25 mouse cellular contexts compared by ENCODE assay signal in the genomic region with DNA sequence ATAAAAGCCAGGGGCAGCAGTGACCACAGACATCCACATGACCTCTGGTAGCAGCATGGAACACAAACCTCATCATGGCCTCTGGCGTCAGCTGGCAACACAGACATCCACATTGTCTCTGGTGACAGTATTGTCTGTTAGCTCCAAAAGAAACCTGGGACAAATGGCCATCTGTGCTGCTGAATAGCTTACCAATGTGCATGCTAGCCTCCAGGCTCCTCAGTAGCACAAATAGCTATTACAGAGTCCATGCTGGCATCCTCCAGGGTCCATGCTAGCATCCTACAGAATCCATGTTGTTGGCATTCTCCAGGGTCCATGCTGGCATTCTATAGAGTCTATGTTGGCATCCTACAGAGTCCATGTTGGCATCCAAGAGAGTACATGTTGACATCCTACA.
DNase-seq lines count a peak whose midpoint lies in the region; ATAC-seq lines count a peak whose summit lies in the region.
"Had no signal": no experiment of that assay in that cellular context is flagged by ENCODE, and none has a peak within 500 bp of the region (broad histone marks: within the 10 kb centered on the region; RNA-seq: fewer than 3 reads in every experiment).

No protein-coding gene starts in this region.

- no peak overlapping the region for H3K4me2 ChIP-seq in intestine, embryonic 16.5 days (ENCODE audit: low read depth, low read length)
- H3K4me2 ChIP-seq: embryonic facial prominence, embryonic 13.5 days; forebrain, embryonic 12.5 days; forebrain, embryonic 15.5 days; heart, embryonic 11.5 days; hindbrain, embryonic 13.5 days; intestine, embryonic 15.5 days had no signal

- 79% methylated on average over 1 of the region's 1 CpGs for WGBS in intestine, embryonic 16.5 days

- DNase-seq in cerebellum, postnatal 36 days, result no peak
- DNase-seq in heart, adult 11 months, result peak; percentile 65
- no peak for DNase-seq in heart, postnatal 25 days (ENCODE audit: low spot score)
- DNase-seq in cerebellum, adult 8-10 months, result peak; percentile 19
- peak; percentile 6 to 21 for DNase-seq in cerebellum, postnatal 14 days
- no peak for DNase-seq in spleen, postnatal 10 days (ENCODE audit: low spot score in 2 of 2)
- DNase-seq: adrenal gland, adult 8-10 months; adrenal gland, postnatal 25 days; embryo, embryonic 11 days; gastrocnemius, postnatal 25 days; heart, postnatal 36 days; kidney, adult 18-20 months had no signal

- no peaks in the 10 kb centered on the region for H3K36me3 ChIP-seq in intestine, embryonic 16.5 days (ENCODE audit: control insufficient read depth, insufficient read depth, low read length)
- H3K36me3 ChIP-seq: embryonic facial prominence, embryonic 10.5 days; embryonic facial prominence, embryonic 13.5 days; forebrain, embryonic 12.5 days; forebrain, embryonic 15.5 days; hindbrain, embryonic 10.5 days; hindbrain, embryonic 13.5 days; intestine, embryonic 15.5 days had no signal

- H3K9ac ChIP-seq in intestine, embryonic 16.5 days (ENCODE audit: low read depth, low read length), result no peak overlapping the region
- H3K9ac ChIP-seq: embryonic facial prominence, embryonic 13.5 days; forebrain, embryonic 12.5 days; forebrain, embryonic 15.5 days; hindbrain, embryonic 13.5 days; intestine, embryonic 15.5 days had no signal

- H3K4me1 ChIP-seq in intestine, embryonic 16.5 days (ENCODE audit: control insufficient read depth, insufficient read depth, low read length), result no peaks in the 10 kb centered on the region
- H3K4me1 ChIP-seq: embryonic facial prominence, embryonic 10.5 days; embryonic facial prominence, embryonic 13.5 days; forebrain, embryonic 15.5 days; hindbrain, embryonic 10.5 days; hindbrain, embryonic 13.5 days; intestine, embryonic 15.5 days had no signal

- H3K27ac ChIP-seq in intestine, embryonic 16.5 days (ENCODE audit: low read length), result no peak overlapping the region
- H3K27ac ChIP-seq: embryonic facial prominence, embryonic 10.5 days; embryonic facial prominence, embryonic 13.5 days; forebrain, embryonic 12.5 days; forebrain, embryonic 15.5 days; hindbrain, embryonic 10.5 days; hindbrain, embryonic 13.5 days; intestine, embryonic 15.5 days had no signal

- H3K4me3 ChIP-seq in intestine, embryonic 16.5 days (ENCODE audit: low read length), result no peak overlapping the region
- H3K4me3 ChIP-seq: embryonic facial prominence, embryonic 10.5 days; embryonic facial prominence, embryonic 13.5 days; erythroblast, embryonic 14.5 days; forebrain, embryonic 12.5 days; forebrain, embryonic 15.5 days; hindbrain, embryonic 10.5 days; hindbrain, embryonic 13.5 days; intestine, embryonic 15.5 days had no signal

- intact Hi-C loops in heart, postnatal 25 days (cut with DNase I), result no loop called here

- peak; percentile 45; the same call in 1 of the 2 replicates for ATAC-seq in cerebellum, adult (ENCODE audit: insufficient number of reproducible peaks, low FRiP score, low TSS enrichment)
- ATAC-seq in intestine, embryonic 16.5 days, result no peak
- ATAC-seq: activated CD4-positive, CD25-positive, alpha-beta regulatory T cell, adult 4 months; forebrain, embryonic 15.5 days; hindbrain, embryonic 16.5 days; intestine, embryonic 15.5 days had no signal

- H3K9me3 ChIP-seq in intestine, embryonic 16.5 days (ENCODE audit: control insufficient read depth, low read length), result no peaks in the 10 kb centered on the region
- H3K9me3 ChIP-seq: embryonic facial prominence, embryonic 10.5 days; embryonic facial prominence, embryonic 13.5 days; forebrain, embryonic 12.5 days; forebrain, embryonic 15.5 days; hindbrain, embryonic 10.5 days; hindbrain, embryonic 13.5 days; intestine, embryonic 15.5 days had no signal

- H3K27me3 ChIP-seq in intestine, embryonic 16.5 days (replicated peaks; ENCODE audit: control insufficient read depth, insufficient read depth, low read length), result no peaks in the 10 kb centered on the region
- H3K27me3 ChIP-seq: embryonic facial prominence, embryonic 13.5 days; forebrain, embryonic 12.5 days; forebrain, embryonic 15.5 days; hindbrain, embryonic 13.5 days; intestine, embryonic 15.5 days had no signal

Comparison
In these comparisons a context has a peak if more than half of its experiments do, and no peak if none do; other contexts are left out.
1. DNase-seq: peak in heart, adult 11 months (single experiment), cerebellum, adult 8-10 months (single experiment) and cerebellum, postnatal 14 days (2 of 2); none in cerebellum, postnatal 36 days (0 of 2), heart, postnatal 25 days (single experiment) and spleen, postnatal 10 days (0 of 2).